Mouse (Mus musculus) stomach, postnatal 0 days (tissue): ENCODE measurements at regions not wholly inside any gene's neighbourhood (a gene's known extent, or its start where the extent isn't known, plus 50 kb on each side); places are given as distances from the start of the nearest gene placed in this dataset.

Source experiments
- CTCF ChIP-seq: IDR thresholded peaks from 2 replicates; pipeline ENCODE4 v1.5.1; 2016; ENCODE audit warnings: antibody characterized with exemption, low read depth, mild to moderate bottlenecking, moderate library complexity
- EP300 ChIP-seq: optimal IDR thresholded peaks from 2 replicates; pipeline ENCODE3; 2016; ENCODE audit warnings: antibody characterized with exemption

DNA sequence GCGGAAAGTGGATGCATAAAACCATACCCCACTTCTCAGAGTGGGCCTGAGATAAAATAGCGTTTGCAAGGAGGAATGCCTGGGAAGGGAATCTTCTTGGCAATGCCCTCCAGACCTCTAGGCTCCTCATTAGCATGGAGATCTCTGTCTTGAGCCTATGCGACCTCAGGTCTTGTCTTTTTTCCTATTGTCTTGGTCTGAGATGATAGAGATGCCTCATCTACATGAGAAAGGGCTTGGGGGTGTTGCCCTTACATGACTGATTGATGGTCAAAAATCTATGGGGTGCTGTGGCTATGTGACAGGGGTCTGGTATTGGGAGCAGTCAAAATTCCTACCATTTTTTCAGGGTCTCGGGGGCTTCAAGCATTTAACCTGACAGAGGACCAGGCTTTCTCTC lies 67.5 kb upstream of the Ins2 start:
- TF ChIP-seq CTCF (no peak), EP300 (no peak)
